ENCODE assay signal across 8 mouse cellular contexts in the genomic region with DNA sequence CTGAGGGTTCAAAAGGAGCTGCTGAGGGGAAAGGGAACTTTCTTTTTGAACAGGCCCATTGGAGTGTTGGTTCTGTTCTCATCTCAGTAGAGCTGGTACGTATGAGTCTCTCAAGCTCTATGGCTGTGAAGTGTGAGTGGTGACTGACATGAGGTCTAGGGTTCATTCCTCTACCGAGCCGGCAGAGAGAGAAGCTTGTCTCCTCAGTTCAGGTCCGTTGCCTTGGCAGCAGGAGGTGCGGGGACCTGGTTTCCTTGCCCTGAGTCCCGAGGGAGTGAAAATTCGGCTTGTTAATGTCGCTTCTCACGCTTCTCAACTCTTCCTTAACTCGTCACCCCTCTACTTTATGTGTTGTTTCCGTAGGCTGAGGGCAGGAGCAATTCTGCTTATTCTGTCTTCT. TPM values are rescaled to one million over a fixed set of nuclear protein-coding genes. Genes with fewer than 3 reads are reported as not detected.
DNase-seq lines count a peak whose midpoint lies in the region; ATAC-seq lines count a peak whose summit lies in the region.

No protein-coding gene starts in this region.

- H3K4me2 ChIP-seq in lung, embryonic 15.5 days = peak overlapping the region; percentile 95
- H3K4me2 ChIP-seq in limb, embryonic 12.5 days = peak overlapping the region; percentile 96
- peak overlapping the region; percentile 96 for H3K4me2 ChIP-seq in neural tube, embryonic 12.5 days (replicated peaks)

- under 1% methylated on average over 11 of the region's 11 CpGs for WGBS in lung, embryonic 15.5 days
- WGBS in limb, embryonic 12.5 days = 3% methylated on average over 11 of the region's 11 CpGs
- WGBS in neural tube, embryonic 12.5 days = 1% methylated on average over 11 of the region's 11 CpGs

- H3K9me3 ChIP-seq in lung, embryonic 15.5 days = no peaks in the 10 kb centered on the region
- H3K9me3 ChIP-seq in limb, embryonic 12.5 days = no peaks in the 10 kb centered on the region
- H3K9me3 ChIP-seq in neural tube, embryonic 12.5 days = no peaks in the 10 kb centered on the region

- peak overlapping the region; percentile 64 for H3K27ac ChIP-seq in lung, embryonic 15.5 days
- no peak overlapping the region for H3K27ac ChIP-seq in limb, embryonic 12.5 days
- H3K27ac ChIP-seq in neural tube, embryonic 12.5 days = no peak overlapping the region

- peak overlapping the region; percentile 78 for H3K4me3 ChIP-seq in lung, embryonic 15.5 days
- peak overlapping the region; percentile 65 for H3K4me3 ChIP-seq in limb, embryonic 12.5 days (replicated peaks)
- peak overlapping the region; percentile 66 for H3K4me3 ChIP-seq in neural tube, embryonic 12.5 days

- no peaks in the 10 kb centered on the region; the same call in 1 of the 2 replicates for H3K27me3 ChIP-seq in lung, embryonic 15.5 days
- 0 out of 2 replicates have a peak, but pooled peaks cover 5% of the 10 kb centered on the region for H3K27me3 ChIP-seq in limb, embryonic 12.5 days
- H3K27me3 ChIP-seq in neural tube, embryonic 12.5 days (replicated peaks) = no peaks in the 10 kb centered on the region

- peak; percentile 16 for DNase-seq in adrenal gland, postnatal 14 days
- no peak for DNase-seq in adrenal gland, postnatal 10 days
- DNase-seq in lung, postnatal 4 days = no peak
- no peak for DNase-seq in left cerebral cortex, adult 8-10 months (ENCODE audit: low spot score in 2 of 2)

- 0 out of 2 replicates have a peak, but pooled peaks cover 1% of the 10 kb centered on the region for H3K36me3 ChIP-seq in lung, embryonic 15.5 days
- H3K36me3 ChIP-seq in limb, embryonic 12.5 days = peaks cover 2% of the 10 kb centered on the region; the same call in 1 of the 2 replicates
- no peaks in the 10 kb centered on the region for H3K36me3 ChIP-seq in neural tube, embryonic 12.5 days

- no peak for ATAC-seq in lung, embryonic 15.5 days (ENCODE audit: borderline replicate concordance, extremely low read depth, low FRiP score, low TSS enrichment)
- peak; percentile 5 for ATAC-seq in erythroid progenitor cell, adult 5-6 weeks (replicated peaks; ENCODE audit: low FRiP score, poor library complexity, severe bottlenecking)
- ATAC-seq in limb, embryonic 12.5 days (ENCODE audit: insufficient number of reproducible peaks, insufficient read depth, low FRiP score, low TSS enrichment, low read depth) = no peak
- no peak for ATAC-seq in neural tube, embryonic 12.5 days (ENCODE audit: low FRiP score, low read depth)

- peak overlapping the region; percentile 68 for H3K9ac ChIP-seq in lung, embryonic 15.5 days
- peak overlapping the region; percentile 65 for H3K9ac ChIP-seq in limb, embryonic 12.5 days (replicated peaks)
- H3K9ac ChIP-seq in neural tube, embryonic 12.5 days = peak overlapping the region; percentile 71

- peaks cover 21% of the 10 kb centered on the region for H3K4me1 ChIP-seq in lung, embryonic 15.5 days
- H3K4me1 ChIP-seq in limb, embryonic 12.5 days (replicated peaks) = peaks cover 12% of the 10 kb centered on the region
- peaks cover 12% of the 10 kb centered on the region for H3K4me1 ChIP-seq in neural tube, embryonic 12.5 days

RNA-seq across cellular contexts. Expression of gene Lin52, which starts 0.6 kb away (rescaled TPM):
- total RNA-seq in adrenal gland, postnatal 14 days (2021) = 11.6 and 15.2 TPM in 2 replicates
- total RNA-seq in adrenal gland, postnatal 10 days (2021) = 10 to 100 TPM; 10.9 to 11.2 TPM
- 21.6 and 22.2 TPM in 2 replicates for polyA plus RNA-seq in lung, embryonic 15.5 days (2015; fragmentation: Nextera tagmentation; extraction: Ambion mirVana)
- total RNA-seq in erythroid progenitor cell, adult 5-6 weeks (2015; ENCODE audit: low replicate concordance) = 19.8 and 41.1 TPM in 2 replicates
- total RNA-seq in erythroid progenitor cell, adult 5-6 weeks (2017; ENCODE audit: low replicate concordance) = 22.0 and 26.2 TPM in 2 replicates
- 29.5 and 30.6 TPM in 2 replicates for polyA plus RNA-seq in limb, embryonic 12.5 days (2016; fragmentation: Nextera tagmentation; extraction: Ambion mirVana)
- 33.1 and 34.0 TPM in 2 replicates for polyA plus RNA-seq in neural tube, embryonic 12.5 days (2016; fragmentation: Nextera tagmentation; extraction: Ambion mirVana)
- 10 to 100 TPM; 23.4 to 29.7 (median 27.4) TPM for total RNA-seq in left cerebral cortex, adult 8-10 months (2022)

RNA-seq across cellular contexts. Expression of gene Aldh6a1, which starts 1.0 kb away (rescaled TPM):
- total RNA-seq in adrenal gland, postnatal 14 days (2021) = 232 and 242 TPM in 2 replicates
- total RNA-seq in adrenal gland, postnatal 10 days (2021) = 100 to 1,000 TPM; 230 to 234 TPM
- 39.1 and 40.5 TPM in 2 replicates for polyA plus RNA-seq in lung, embryonic 15.5 days (2015; fragmentation: Nextera tagmentation; extraction: Ambion mirVana)
- 4.2 and 6.8 TPM in 2 replicates for total RNA-seq in erythroid progenitor cell, adult 5-6 weeks (2015; ENCODE audit: low replicate concordance)
- 2.6 and 7.5 TPM in 2 replicates for total RNA-seq in erythroid progenitor cell, adult 5-6 weeks (2017; ENCODE audit: low replicate concordance)
- 32.5 and 35.0 TPM in 2 replicates for polyA plus RNA-seq in limb, embryonic 12.5 days (2016; fragmentation: Nextera tagmentation; extraction: Ambion mirVana)
- 24.0 and 25.9 TPM in 2 replicates for polyA plus RNA-seq in neural tube, embryonic 12.5 days (2016; fragmentation: Nextera tagmentation; extraction: Ambion mirVana)
- total RNA-seq in left cerebral cortex, adult 8-10 months (2022) = 10 to 100 TPM; 55.8 to 70.5 (median 60.5) TPM

RNA-seq across cellular contexts. Expression of gene Rnf113a2, which starts 34.8 kb away (rescaled TPM):
- 17.1 and 20.8 TPM in 2 replicates for total RNA-seq in adrenal gland, postnatal 14 days (2021)
- total RNA-seq in adrenal gland, postnatal 10 days (2021) = 10 to 100 TPM; 13.9 to 14.7 TPM
- 24.2 and 24.6 TPM in 2 replicates for polyA plus RNA-seq in lung, embryonic 15.5 days (2015; fragmentation: Nextera tagmentation; extraction: Ambion mirVana)
- total RNA-seq in erythroid progenitor cell, adult 5-6 weeks (2015; ENCODE audit: low replicate concordance) = 29.8 and 29.9 TPM in 2 replicates
- 14.8 and 15.8 TPM in 2 replicates for total RNA-seq in erythroid progenitor cell, adult 5-6 weeks (2017; ENCODE audit: low replicate concordance)
- polyA plus RNA-seq in limb, embryonic 12.5 days (2016; fragmentation: Nextera tagmentation; extraction: Ambion mirVana) = 28.9 and 31.0 TPM in 2 replicates
- polyA plus RNA-seq in neural tube, embryonic 12.5 days (2016; fragmentation: Nextera tagmentation; extraction: Ambion mirVana) = 28.2 and 28.6 TPM in 2 replicates
- total RNA-seq in left cerebral cortex, adult 8-10 months (2022) = 10 to 100 TPM; 11.7 to 15.2 (median 13.5) TPM

RNA-seq across cellular contexts. Expression of gene Bbof1, which starts 42.9 kb away (rescaled TPM):
- 3.9 and 7.2 TPM in 2 replicates for total RNA-seq in adrenal gland, postnatal 14 days (2021)
- total RNA-seq in adrenal gland, postnatal 10 days (2021) = 1 to 10 TPM; 5.7 to 8.4 TPM
- polyA plus RNA-seq in lung, embryonic 15.5 days (2015; fragmentation: Nextera tagmentation; extraction: Ambion mirVana) = 1.6 and 2.4 TPM in 2 replicates
- not detected in 2 replicates for total RNA-seq in erythroid progenitor cell, adult 5-6 weeks (2015; ENCODE audit: low replicate concordance)
- 2.6 and 9.1 TPM in 2 replicates for total RNA-seq in erythroid progenitor cell, adult 5-6 weeks (2017; ENCODE audit: low replicate concordance)
- 1.5 and 2.1 TPM in 2 replicates for polyA plus RNA-seq in limb, embryonic 12.5 days (2016; fragmentation: Nextera tagmentation; extraction: Ambion mirVana)
- polyA plus RNA-seq in neural tube, embryonic 12.5 days (2016; fragmentation: Nextera tagmentation; extraction: Ambion mirVana) = 2.4 and 3.0 TPM in 2 replicates
- total RNA-seq in left cerebral cortex, adult 8-10 months (2022) = 1 to 10 TPM; 5.8 to 8.9 (median 6.2) TPM

RNA-seq across cellular contexts. Expression of gene Entpd5, which starts 43.0 kb away (rescaled TPM):
- 81.4 and 86.0 TPM in 2 replicates for total RNA-seq in adrenal gland, postnatal 14 days (2021)
- total RNA-seq in adrenal gland, postnatal 10 days (2021) = 10 to 100 TPM; 66.3 to 74.5 TPM
- 18.3 and 19.0 TPM in 2 replicates for polyA plus RNA-seq in lung, embryonic 15.5 days (2015; fragmentation: Nextera tagmentation; extraction: Ambion mirVana)
- total RNA-seq in erythroid progenitor cell, adult 5-6 weeks (2015; ENCODE audit: low replicate concordance) = 8.6 and 17.2 TPM in 2 replicates
- total RNA-seq in erythroid progenitor cell, adult 5-6 weeks (2017; ENCODE audit: low replicate concordance) = 4.8 and 9.2 TPM in 2 replicates
- polyA plus RNA-seq in limb, embryonic 12.5 days (2016; fragmentation: Nextera tagmentation; extraction: Ambion mirVana) = 10.9 and 11.4 TPM in 2 replicates
- polyA plus RNA-seq in neural tube, embryonic 12.5 days (2016; fragmentation: Nextera tagmentation; extraction: Ambion mirVana) = 10.1 and 11.0 TPM in 2 replicates
- total RNA-seq in left cerebral cortex, adult 8-10 months (2022) = 10 to 100 TPM; 23.5 to 29.7 (median 27.0) TPM

Comparison
In these comparisons a context has a peak if more than half of its experiments do, and no peak if none do; other contexts are left out.
1. RNA of gene Aldh6a1, which starts 1.0 kb away (total RNA-seq): 232 to 242 TPM in adrenal gland, postnatal 14 days, 230 to 234 TPM in adrenal gland, postnatal 10 days and 55.8 to 70.5 TPM in left cerebral cortex, adult 8-10 months; 2.6 to 7.5 TPM in erythroid progenitor cell, adult 5-6 weeks; every median in the first group is over 4 times any median in the second.
2. Peak in every context shown above with its lines, with median percentiles within 50 percentile points of each other: H3K4me2 ChIP-seq, H3K4me3 ChIP-seq and H3K9ac ChIP-seq.